Mouse (Mus musculus) kidney, adult 2 months (tissue): ENCODE data around the gene Olfr358.

Experiments
- CTCF ChIP-seq: fragments of 200-500 bp; conservative IDR thresholded peaks from 2 replicates; pipeline ENCODE4 v1.5.1; 2011; ENCODE audit warnings: low read depth, mild to moderate bottlenecking, control low read depth, low read length, moderate library complexity, mixed read lengths; ENCODE audit not compliant: insufficient read depth, insufficient read length
- POLR2A ChIP-seq: fragments of 200-500 bp; IDR thresholded peaks from one replicate; pipeline ENCODE4 v1.6.1; 2011; ENCODE audit warnings: low read depth, low read length, control low read depth

GRCm38 (mm10) chr2:36993527-36993926 lies 15.6 kb downstream of the Olfr358 start, which contains the start of gene Olfr357:
- TF ChIP-seq CTCF (no peak), POLR2A (no peak)
